Mouse (Mus musculus) kidney, adult 2 months (tissue): ENCODE data around the gene Slc22a14. TPM values are rescaled to one million over a fixed set of nuclear protein-coding genes. Genes with fewer than 3 reads are reported as not detected.

ENCODE experiments used
- DNase-seq: peaks from one replicate; pipeline ENCODE4 v3.0.0; 2021
- H3K27ac ChIP-seq: fragments of 200-500 bp; 2 replicates; pipeline ENCODE4 v1.5.1; 2012; ENCODE audit warnings: low read depth, low read length, control low read depth, inconsistent platforms; ENCODE audit not compliant: insufficient read depth
- H3K27me3 ChIP-seq: fragments of 200-500 bp; replicated peaks from 2 replicates; pipeline ENCODE4 v1.6.1; 2012; ENCODE audit warnings: mild to moderate bottlenecking, moderate library complexity, low read length, inconsistent platforms; ENCODE audit not compliant: control insufficient read depth, insufficient read depth
- H3K36me3 ChIP-seq: fragments of 200-500 bp; 2 replicates; pipeline ENCODE4 v1.6.1; 2012; ENCODE audit warnings: mild to moderate bottlenecking, moderate library complexity, low read length, inconsistent platforms; ENCODE audit not compliant: control insufficient read depth, insufficient read depth
- H3K4me1 ChIP-seq: fragments of 200-500 bp; 2 replicates; pipeline ENCODE4 v1.6.1; 2011; ENCODE audit warnings: low read length; ENCODE audit not compliant: control insufficient read depth, insufficient read depth
- H3K4me3 ChIP-seq: fragments of 200-500 bp; 2 replicates; pipeline ENCODE4 v1.5.1; 2011; ENCODE audit warnings: mild to moderate bottlenecking, low read depth, low read length, control low read depth; ENCODE audit not compliant: insufficient read depth
- CTCF ChIP-seq: fragments of 200-500 bp; conservative IDR thresholded peaks from 2 replicates; pipeline ENCODE4 v1.5.1; 2011; ENCODE audit warnings: low read depth, mild to moderate bottlenecking, control low read depth, low read length, moderate library complexity, mixed read lengths; ENCODE audit not compliant: insufficient read depth, insufficient read length
- POLR2A ChIP-seq: fragments of 200-500 bp; IDR thresholded peaks from one replicate; pipeline ENCODE4 v1.6.1; 2011; ENCODE audit warnings: low read depth, low read length, control low read depth
- WGBS: fragments of 180-500 bp; shearing (Covaris S2); methylation state at CpG from one replicate; pipeline ENCODE4 v1.1.7; 2018; 5-methylcytosine and 5-hydroxymethylcytosine counted together
- polyA plus RNA-seq: library from polyadenylated mRNA; depleted of rRNA; stranded (reverse); fragments of >200 nt; gene quantifications from 2 replicates; pipeline ENCODE4 v1.2.3, GENCODE M21; 2012

Gene Slc22a14
- polyA plus RNA-seq, 1 experiment, result 1.7 TPM

DNA sequence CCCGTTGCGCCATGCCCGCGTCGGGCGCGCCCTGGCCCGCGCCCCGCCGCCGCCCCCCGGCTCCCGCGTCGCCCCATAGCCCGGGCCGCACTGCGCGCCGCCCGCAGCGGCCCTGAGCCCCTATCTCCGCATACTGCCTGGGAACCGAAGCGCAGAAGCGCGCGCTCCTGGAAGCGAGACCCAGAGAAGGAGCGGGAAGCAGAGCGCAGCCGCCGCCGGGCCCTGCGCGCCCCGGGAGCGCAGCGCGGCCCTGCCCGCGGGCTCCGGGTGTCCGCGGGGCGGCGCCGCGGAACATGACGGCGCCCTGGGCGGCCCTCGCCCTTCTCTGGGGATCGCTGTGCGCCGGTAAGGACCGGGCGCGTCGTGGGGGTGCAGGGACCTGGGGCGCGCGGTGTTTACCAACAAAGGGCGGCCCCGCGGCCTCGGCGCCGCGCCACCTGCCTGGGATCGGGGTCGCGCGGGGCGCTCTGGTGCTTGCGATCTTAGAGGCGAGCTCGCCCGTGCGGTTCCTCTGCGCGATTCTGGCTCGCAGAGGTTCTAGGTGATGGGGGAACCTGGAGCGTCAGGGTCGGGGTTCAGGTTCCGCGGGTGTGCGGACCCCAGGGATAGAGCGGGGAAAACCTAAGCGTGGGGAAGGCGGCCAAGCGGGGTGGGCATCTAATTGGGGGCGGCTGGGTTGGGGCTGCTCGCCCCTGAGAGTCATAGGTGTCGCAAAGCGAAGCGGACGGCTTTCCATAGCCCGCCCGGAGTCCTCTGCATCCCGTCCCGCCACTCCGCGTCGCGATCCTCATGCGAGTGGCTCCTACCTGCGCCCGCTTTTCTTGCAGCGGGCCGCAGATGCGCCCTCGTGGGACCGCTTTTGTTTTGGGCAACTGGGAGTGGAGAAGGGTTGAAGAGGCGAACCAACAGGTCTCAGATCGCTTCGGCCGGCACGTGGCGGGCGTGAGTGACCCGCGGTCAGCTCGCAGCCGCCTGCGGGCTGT, 37.2 kb upstream of the Slc22a14 start:
- Histone ChIP-seq H3K27me3 (no peaks in the 10 kb centered on the region), H3K36me3 (no peaks in the 10 kb centered on the region), H3K4me3 (peak overlapping the region; percentile 93), H3K4me1 (peaks cover 13% of the 10 kb centered on the region), H3K27ac (peak overlapping the region; percentile 94)
- no peak for TF ChIP-seq POLR2A
- no peak for TF ChIP-seq CTCF
- peak; percentile 54 for DNase-seq
- under 1% methylated on average over 121 of the region's 127 CpGs for WGBS

DNA sequence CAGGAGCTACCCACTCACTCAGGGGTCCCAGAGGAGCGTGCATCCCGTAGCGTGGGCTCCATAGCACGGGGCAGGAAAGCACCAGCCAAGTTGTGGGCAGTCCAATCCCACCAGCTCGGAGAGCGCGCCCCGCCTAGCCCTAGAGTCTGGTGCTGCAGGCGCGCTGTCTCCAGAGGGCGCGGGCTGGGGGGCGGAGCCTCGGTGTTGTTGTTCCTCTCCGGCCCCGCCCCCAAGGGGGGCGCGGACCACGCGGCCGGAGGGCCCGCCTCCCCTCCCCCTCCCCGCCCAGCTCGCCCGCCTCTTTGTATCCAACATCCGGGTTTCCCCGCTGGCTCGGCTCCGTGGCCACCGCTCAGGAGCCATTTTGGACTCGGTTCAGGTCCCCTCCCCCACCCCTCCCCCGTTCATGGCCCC, 36.5 kb upstream of the Slc22a14 start, which contains the start of gene Acvr2b:
Acvr2b (plus strand) TSS at position 318 of the 414 bp plus-strand sequence.
- 2% methylated on average over 29 of the region's 32 CpGs for WGBS
- peak; percentile 98 for DNase-seq

DNA sequence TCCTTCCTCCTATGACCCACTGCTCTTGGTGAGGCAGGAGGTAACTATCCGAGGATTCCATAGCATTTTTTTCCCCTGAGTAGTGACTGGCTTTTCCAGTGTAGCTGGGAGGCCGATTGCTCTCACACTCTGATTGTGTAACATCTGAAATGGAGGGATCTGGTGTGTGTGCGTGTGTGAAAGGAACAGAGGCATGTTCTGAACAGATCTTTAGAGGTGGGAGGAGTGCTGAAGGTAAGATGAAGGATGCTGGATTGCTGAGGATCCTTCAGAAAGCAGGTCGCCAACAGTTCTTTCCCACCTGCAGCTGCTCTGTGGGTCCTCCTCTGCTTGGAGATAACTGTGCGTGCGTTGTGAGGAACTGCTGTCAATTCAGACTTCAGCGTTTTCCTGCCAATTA, 36.0 kb upstream of the Slc22a14 start:
- TF ChIP-seq POLR2A (no peak), CTCF (no peak)
- Histone ChIP-seq H3K36me3 (no peaks in the 10 kb centered on the region), H3K27ac (peak overlapping the region; percentile 2; the same call in 1 of the 2 replicates), H3K4me1 (peaks cover 9% of the 10 kb centered on the region), H3K27me3 (no peaks in the 10 kb centered on the region), H3K4me3 (peak overlapping the region; percentile 61)
- WGBS, result 0% methylated on average over 7 of the region's 7 CpGs
- no peak for DNase-seq

More for the DNA sequence above, 36.5 kb upstream of the Slc22a14 start, which contains the start of gene Acvr2b:
- no peak for TF ChIP-seq POLR2A
- peak; percentile 32; the same call in 1 of the 2 replicates for TF ChIP-seq CTCF
- Histone ChIP-seq H3K4me1 (peaks cover 9% of the 10 kb centered on the region), H3K27ac (peak within 1 kb of the TSS; percentile 94), H3K36me3 (no peaks in the 10 kb centered on the region), H3K27me3 (no peaks in the 10 kb centered on the region), H3K4me3 (peak within 1 kb of the TSS; percentile 93)

DNA sequence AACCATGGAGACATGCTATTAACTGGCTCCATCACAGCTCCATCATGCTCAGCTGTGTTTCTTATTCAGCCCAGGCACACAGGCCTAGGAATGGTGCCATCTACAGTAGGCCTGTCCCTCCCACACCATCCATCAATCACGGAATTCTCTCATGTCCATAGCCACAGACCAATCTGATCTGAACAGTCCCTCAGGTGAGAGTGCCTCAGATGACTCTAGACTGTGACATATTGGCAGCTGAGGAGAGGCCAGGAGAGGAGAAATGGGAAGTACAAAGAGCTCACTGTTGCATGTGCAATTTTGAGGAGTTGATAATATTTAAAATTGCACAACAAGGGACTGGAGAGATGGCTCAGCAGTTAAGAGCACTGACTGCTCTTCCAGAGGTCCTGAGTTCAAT, 29.5 kb upstream of the Slc22a14 start:
- H3K4me1 ChIP-seq, result no peaks in the 10 kb centered on the region
- no peaks in the 10 kb centered on the region for H3K36me3 ChIP-seq
- no peak for TF ChIP-seq CTCF
- TF ChIP-seq POLR2A, result no peak
- WGBS, result 76% methylated on average over 1 of the region's 1 CpGs
- no peak overlapping the region for H3K27ac ChIP-seq
- DNase-seq, result no peak
- H3K27me3 ChIP-seq, result no peaks in the 10 kb centered on the region
- H3K4me3 ChIP-seq, result no peak overlapping the region

DNA sequence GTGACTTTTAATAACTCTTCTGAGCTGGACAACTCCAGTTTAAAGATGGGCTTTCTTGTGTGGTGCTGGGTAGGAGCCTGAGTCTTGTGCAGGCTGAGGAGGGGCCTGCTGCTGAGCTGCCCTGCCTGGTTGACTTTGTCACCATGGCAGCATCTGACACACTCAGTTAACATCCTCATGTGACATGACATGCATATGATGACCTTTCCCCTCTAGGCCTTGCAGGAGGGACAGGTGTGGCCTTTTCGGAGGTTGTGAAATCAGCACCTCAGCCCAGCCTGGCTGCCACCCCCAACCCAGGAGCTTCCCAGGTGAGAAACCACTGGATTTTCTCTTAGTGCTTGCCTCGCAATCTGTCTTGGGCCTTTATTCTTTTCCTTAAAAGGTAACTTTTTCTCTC, 24.9 kb upstream of the Slc22a14 start:
- Histone ChIP-seq H3K4me3 (no peak overlapping the region), H3K27me3 (no peaks in the 10 kb centered on the region), H3K4me1 (no peaks in the 10 kb centered on the region), H3K27ac (no peak overlapping the region), H3K36me3 (peaks cover 3% of the 10 kb centered on the region; the same call in 1 of the 2 replicates)
- TF ChIP-seq POLR2A (no peak), CTCF (no peak)
- 83% methylated on average over 2 of the region's 2 CpGs for WGBS
- DNase-seq, result no peak

DNA sequence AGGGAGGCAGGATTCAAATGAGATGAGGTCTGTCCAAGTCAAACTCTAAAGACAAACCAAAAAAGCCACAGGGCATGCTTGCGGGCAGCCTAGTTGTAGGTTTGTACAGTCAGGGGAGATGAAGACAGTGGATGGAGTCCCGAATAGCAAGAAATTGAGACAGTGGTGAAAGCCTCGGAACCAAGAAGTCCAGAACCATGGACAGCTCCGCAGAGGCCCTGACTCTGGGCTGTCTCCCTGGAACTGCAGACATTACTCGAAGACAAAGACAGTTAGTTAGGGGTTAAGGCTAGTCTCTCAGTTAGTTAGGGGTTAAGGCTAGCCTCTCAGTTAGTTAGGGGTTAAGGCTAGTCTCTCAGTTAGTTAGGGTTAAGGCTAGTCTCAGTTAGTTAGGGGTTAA, 23.6 kb upstream of the Slc22a14 start:
- no peaks in the 10 kb centered on the region for H3K27me3 ChIP-seq
- H3K4me3 ChIP-seq, result no peak overlapping the region
- 46% methylated on average over 5 of the region's 5 CpGs for WGBS
- DNase-seq, result no peak
- TF ChIP-seq CTCF (no peak), POLR2A (no peak)
- H3K36me3 ChIP-seq, result peaks cover 3% of the 10 kb centered on the region; the same call in 1 of the 2 replicates
- H3K4me1 ChIP-seq, result no peaks in the 10 kb centered on the region
- H3K27ac ChIP-seq, result no peak overlapping the region

DNA sequence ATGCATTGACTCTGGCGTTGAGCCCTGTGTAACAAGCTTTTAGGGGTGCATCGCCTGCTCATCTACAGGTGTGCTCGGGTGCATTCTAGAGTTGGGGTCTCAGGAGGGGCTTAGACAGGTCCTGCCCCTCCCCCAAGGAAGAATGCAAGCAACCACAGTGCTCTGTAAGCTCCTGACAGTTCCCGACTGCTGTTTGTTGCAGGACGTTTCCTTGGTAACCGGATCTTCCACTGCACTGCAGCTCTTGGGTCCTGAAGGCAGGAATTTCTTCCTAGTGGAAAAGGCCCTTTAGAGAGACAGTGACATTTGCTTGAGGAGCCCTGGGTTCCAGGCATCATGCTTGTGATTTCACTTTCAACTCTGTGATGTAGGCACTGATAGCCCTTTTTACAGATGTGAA, 17.2 kb upstream of the Slc22a14 start:
- DNase-seq, result no peak
- H3K36me3 ChIP-seq, result peaks cover 5% of the 10 kb centered on the region
- 66% methylated on average over 6 of the region's 6 CpGs for WGBS
- H3K27me3 ChIP-seq, result no peaks in the 10 kb centered on the region
- no peak overlapping the region for H3K27ac ChIP-seq
- no peak overlapping the region for H3K4me3 ChIP-seq
- TF ChIP-seq POLR2A (no peak), CTCF (no peak)
- no peaks in the 10 kb centered on the region for H3K4me1 ChIP-seq
